Mouse (Mus musculus): ENCODE data around the gene Stpg1.

Stpg1 gene

GRCm38 (mm10) chr4:135513865-135514264 is 19.3 kb downstream of the Stpg1 start:
- DNase-seq (ENCODE audit: low spot score): no peak

- DNase-seq (ENCODE audit: low spot score): no peak
Measured at GRCm38 (mm10) chr4:135514925-135515324, 20.3 kb downstream of the Stpg1 start.

- peak; percentile 64 for DNase-seq (ENCODE audit: low spot score)
Measured at GRCm38 (mm10) chr4:135516351-135517316, 22.0 kb downstream of the Stpg1 start.

GRCm38 (mm10) chr4:135518135-135518534 is 23.5 kb downstream of the Stpg1 start:
- no peak for DNase-seq (ENCODE audit: low spot score)

GRCm38 (mm10) chr4:135520421-135520820 is 25.8 kb downstream of the Stpg1 start:
- DNase-seq (ENCODE audit: low spot score): no peak

- no peak for DNase-seq (ENCODE audit: low spot score)
Measured at GRCm38 (mm10) chr4:135523939-135524338, 29.3 kb downstream of the Stpg1 start.

- no peak for DNase-seq (ENCODE audit: low spot score)
Measured at GRCm38 (mm10) chr4:135525057-135525456, 30.5 kb downstream of the Stpg1 start.

GRCm38 (mm10) chr4:135526039-135526710 is 31.6 kb downstream of the Stpg1 start:
- DNase-seq (ENCODE audit: low spot score): no peak

- no peak for DNase-seq (ENCODE audit: low spot score)
Measured at GRCm38 (mm10) chr4:135530270-135530669, 35.7 kb downstream of the Stpg1 start.

GRCm38 (mm10) chr4:135531236-135531635 is 36.6 kb downstream of the Stpg1 start:
- DNase-seq (ENCODE audit: low spot score): no peak

GRCm38 (mm10) chr4:135531771-135532613 is 37.4 kb downstream of the Stpg1 start:
- DNase-seq (ENCODE audit: low spot score): no peak

GRCm38 (mm10) chr4:135533001-135533400 is 38.4 kb downstream of the Stpg1 start:
- DNase-seq (ENCODE audit: low spot score): no peak

GRCm38 (mm10) chr4:135535021-135535420 is 40.4 kb downstream of the Stpg1 start:
- DNase-seq (ENCODE audit: low spot score): no peak

- no peak for DNase-seq (ENCODE audit: low spot score)
Measured at GRCm38 (mm10) chr4:135539056-135539455, 44.5 kb downstream of the Stpg1 start.

- no peak for DNase-seq (ENCODE audit: low spot score)
Measured at GRCm38 (mm10) chr4:135540057-135540456, 45.5 kb downstream of the Stpg1 start.

- DNase-seq (ENCODE audit: low spot score): peak; percentile 42
Measured at GRCm38 (mm10) chr4:135544284-135544683, 49.7 kb downstream of the Stpg1 start.

GRCm38 (mm10) chr4:135545080-135545511 is 50.5 kb downstream of the Stpg1 start:
- DNase-seq (ENCODE audit: low spot score): no peak

GRCm38 (mm10) chr4:135546008-135546407 is 51.4 kb downstream of the Stpg1 start:
- DNase-seq (ENCODE audit: low spot score): no peak

- no peak for DNase-seq (ENCODE audit: low spot score)
Measured at GRCm38 (mm10) chr4:135546793-135547192, 52.2 kb downstream of the Stpg1 start.

GRCm38 (mm10) chr4:135547551-135547950 is 53.0 kb downstream of the Stpg1 start:
- no peak for DNase-seq (ENCODE audit: low spot score)

GRCm38 (mm10) chr4:135548108-135548507 is 53.5 kb downstream of the Stpg1 start:
- no peak for DNase-seq (ENCODE audit: low spot score)

- no peak for DNase-seq (ENCODE audit: low spot score)
Measured at GRCm38 (mm10) chr4:135548521-135549077, 54.0 kb downstream of the Stpg1 start.

All from urinary bladder, postnatal 25 days (tissue).